In genomic region chr5:52755337-52755736, GRCm38 (mm10) we compare ENCODE assay signal across 24 mouse cellular contexts. TPM values are rescaled to one million over a fixed set of nuclear protein-coding genes. Genes with fewer than 3 reads are reported as not detected.
DNase-seq lines count a peak whose midpoint lies in the region; ATAC-seq and TF ChIP-seq lines count a peak whose summit lies in the region.
"Had no signal": no experiment of that assay in that cellular context is flagged by ENCODE, and none has a peak within 500 bp of the region (broad histone marks: within the 10 kb centered on the region; RNA-seq: fewer than 3 reads in every experiment).

No protein-coding gene starts in this region.

- no peak for ATAC-seq in lung, embryonic 16.5 days (ENCODE audit: low read depth)
- ATAC-seq: activated CD4-positive, CD25-positive, alpha-beta regulatory T cell, adult 4 months; CD4-positive, CD25-positive, alpha-beta regulatory T cell, adult 4 months; forebrain, embryonic 13.5 days; forebrain, embryonic 15.5 days; Patski had no signal

- peak; percentile 20 for DNase-seq in liver, adult 2 months (ENCODE audit: extremely low read depth, low read depth, low spot score)
- no peak for DNase-seq in liver
- DNase-seq in lung, postnatal 10 days = no peak
- DNase-seq in lung, postnatal 25 days (ENCODE audit: low spot score) = peak; percentile 32
- no peak for DNase-seq in lung, adult 18-20 months
- DNase-seq: adrenal gland, adult 8-10 months; adrenal gland, postnatal 14 days; adrenal gland, postnatal 36 days; B cell, adult 2 months; cerebellum, adult 11-12 months; cerebellum, adult 2 months; cerebellum, adult 9-10 months; cerebellum, postnatal 10 days; cerebellum, postnatal 25 days had no signal

- H3K4me3 ChIP-seq in liver, adult 2 months (ENCODE audit: insufficient read depth, low read depth, low read length) = no peak overlapping the region
- H3K4me3 ChIP-seq in lung, embryonic 16.5 days (ENCODE audit: low read length) = no peak overlapping the region
- H3K4me3 ChIP-seq: embryonic facial prominence, embryonic 10.5 days; embryonic facial prominence, embryonic 12.5 days; forebrain, embryonic 13.5 days; forebrain, embryonic 15.5 days had no signal

- no peak overlapping the region for H3K4me2 ChIP-seq in lung, embryonic 16.5 days (ENCODE audit: low read depth, low read length)
- H3K4me2 ChIP-seq: embryonic facial prominence, embryonic 12.5 days; forebrain, embryonic 13.5 days; forebrain, embryonic 15.5 days had no signal

- peaks cover 26% of the 10 kb centered on the region for H3K36me3 ChIP-seq in liver, adult 2 months (ENCODE audit: control insufficient read depth, insufficient read depth, low read length)
- peaks cover 27% of the 10 kb centered on the region for H3K36me3 ChIP-seq in lung, embryonic 16.5 days (ENCODE audit: control insufficient read depth, insufficient read depth, low read length)
- H3K36me3 ChIP-seq: forebrain, embryonic 15.5 days had no signal

- WGBS in liver, adult 2 months = 59% methylated on average over 3 of the region's 3 CpGs
- WGBS in lung, embryonic 16.5 days = 80% methylated on average over 3 of the region's 3 CpGs

- TF ChIP-seq CTCF in liver, adult 2 months (IDR thresholded peaks at IDR 0.05; ENCODE audit: low read depth, low read length) = no peak

- no peak overlapping the region for H3K9ac ChIP-seq in liver, adult 2 months (ENCODE audit: low read depth, low read length)
- no peak overlapping the region for H3K9ac ChIP-seq in lung, embryonic 16.5 days (ENCODE audit: low read length)
- H3K9ac ChIP-seq: embryonic facial prominence, embryonic 12.5 days; forebrain, embryonic 13.5 days; forebrain, embryonic 15.5 days had no signal

- no peaks in the 10 kb centered on the region; the same call in 1 of the 2 replicates for H3K79me2 ChIP-seq in liver, adult 2 months (ENCODE audit: control insufficient read depth, insufficient read depth, low read length)

- no peak for TF ChIP-seq POLR2A in liver, adult 2 months (IDR thresholded peaks at IDR 0.05; ENCODE audit: extremely low read depth, insufficient read depth, low read length)

- H3K27me3 ChIP-seq in liver, adult 2 months (ENCODE audit: control insufficient read depth, insufficient read depth, low read length) = no peaks in the 10 kb centered on the region
- no peaks in the 10 kb centered on the region for H3K27me3 ChIP-seq in lung, embryonic 16.5 days (ENCODE audit: control insufficient read depth, insufficient read depth, low read depth, low read length)
- H3K27me3 ChIP-seq: CH12.LX; embryonic facial prominence, embryonic 12.5 days; forebrain, embryonic 13.5 days; forebrain, embryonic 15.5 days had no signal

- H3K4me1 ChIP-seq in liver, adult 2 months (ENCODE audit: control insufficient read depth, insufficient read depth, low read length) = no peaks in the 10 kb centered on the region
- H3K4me1 ChIP-seq in lung, embryonic 16.5 days (replicated peaks; ENCODE audit: control insufficient read depth, insufficient read depth, low read length) = no peaks in the 10 kb centered on the region
- H3K4me1 ChIP-seq: embryonic facial prominence, embryonic 10.5 days; embryonic facial prominence, embryonic 12.5 days; forebrain, embryonic 13.5 days; forebrain, embryonic 15.5 days had no signal

- H3K27ac ChIP-seq in liver, adult 2 months (replicated peaks; ENCODE audit: insufficient read depth, low read depth, low read length) = no peak overlapping the region
- H3K27ac ChIP-seq in lung, embryonic 16.5 days (ENCODE audit: low read length) = peak overlapping the region; percentile 84
- H3K27ac ChIP-seq: embryonic facial prominence, embryonic 10.5 days; embryonic facial prominence, embryonic 12.5 days; forebrain, embryonic 13.5 days; forebrain, embryonic 15.5 days had no signal

- peaks cover 3% of the 10 kb centered on the region; the same call in 1 of the 2 replicates for H3K9me3 ChIP-seq in lung, embryonic 16.5 days (ENCODE audit: control insufficient read depth, low read length)
- H3K9me3 ChIP-seq: embryonic facial prominence, embryonic 10.5 days; embryonic facial prominence, embryonic 12.5 days; forebrain, embryonic 13.5 days; forebrain, embryonic 15.5 days; G1E had no signal

RNA-seq across cellular contexts. Expression of gene Pi4k2b, which starts 14.0 kb away (rescaled TPM):
- 25.4 and 30.0 TPM in 2 replicates for total RNA-seq in liver, adult 2 months (2014; rRNA removed)
- polyA plus RNA-seq in liver, adult 2 months (2012; rRNA removed) = 10.3 and 14.9 TPM in 2 replicates
- polyA plus RNA-seq in lung, embryonic 16.5 days (2015; fragmentation: Nextera tagmentation; extraction: Ambion mirVana) = 38.9 and 42.6 TPM in 2 replicates

RNA-seq across cellular contexts. Expression of gene Zcchc4, which starts 19.9 kb away (rescaled TPM):
- total RNA-seq in liver, adult 2 months (2014; rRNA removed) = 5.8 and 5.9 TPM in 2 replicates
- polyA plus RNA-seq in liver, adult 2 months (2012; rRNA removed) = 2.1 and 2.5 TPM in 2 replicates
- polyA plus RNA-seq in lung, embryonic 16.5 days (2015; fragmentation: Nextera tagmentation; extraction: Ambion mirVana) = 14.1 and 16.2 TPM in 2 replicates

Comparison
In these comparisons a context has a peak if more than half of its experiments do, and no peak if none do; other contexts are left out.
1. DNase-seq: peak in liver, adult 2 months (single experiment) and lung, postnatal 25 days (single experiment); none in liver (single experiment), lung, postnatal 10 days (single experiment) and lung, adult 18-20 months (0 of 2).